Mouse (Mus musculus): Measurements from ENCODE around the gene Vps8.

DNA sequence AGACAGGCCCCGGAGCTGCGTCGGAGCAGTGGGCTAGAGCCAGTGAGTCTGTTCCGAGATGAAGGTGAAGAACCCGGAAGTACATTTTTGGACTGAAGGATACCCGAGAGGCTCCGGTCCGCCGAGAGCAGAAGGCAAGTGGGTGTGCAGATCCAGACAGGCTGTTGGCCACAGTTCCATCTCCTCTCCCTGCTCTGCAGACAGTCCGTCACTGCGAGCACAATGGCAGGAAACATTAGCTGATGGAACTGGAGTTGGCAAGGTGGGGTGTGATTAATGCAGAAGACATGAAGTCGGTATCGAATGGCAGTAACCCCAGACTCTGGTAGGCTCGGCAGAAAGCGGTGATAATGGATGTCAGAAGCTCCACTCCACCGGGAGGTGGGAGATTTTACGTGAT, 20.9 kb upstream of the Vps8 start:
- TF ChIP-seq CTCF (IDR thresholded peaks at IDR 0.05; ENCODE audit: borderline replicate concordance, insufficient read depth, low read length) (no peak), POLR2A (IDR thresholded peaks at IDR 0.05; ENCODE audit: low read depth, low read length) (no peak)
